Mouse (Mus musculus) lung, embryonic 14.5 days (tissue): ENCODE data around the gene Cacna1i. TPM values are rescaled to one million over a fixed set of nuclear protein-coding genes. Genes with fewer than 3 reads are reported as not detected.
A peak's percentile ranks its signal among the peaks of the same experiment; 100 is the strongest.

ENCODE experiments used
- ATAC-seq: fragments of 200-750 bp; cut with Nextera tagmentation; 2 replicates; pipeline ENCODE4 v1.8.0; 2017; ENCODE audit warnings: mild to moderate bottlenecking, moderate TSS enrichment, moderate library complexity; ENCODE audit not compliant: insufficient read depth
- DNase-seq: peaks from one replicate; pipeline ENCODE4 v3.0.0-alpha.2; 2015
- H3K27ac ChIP-seq: fragments of 300-500 bp; sonication (generic); 2 replicates; pipeline ENCODE4 v1.5.1; 2014; ENCODE audit warnings: low read depth, mild to moderate bottlenecking, moderate library complexity
- H3K27me3 ChIP-seq: fragments of 300-500 bp; sonication (generic); 2 replicates; pipeline ENCODE4 v1.6.1; 2014; ENCODE audit warnings: low read length, control low read depth; ENCODE audit not compliant: insufficient read depth
- H3K36me3 ChIP-seq: fragments of 300-500 bp; sonication (generic); 2 replicates; pipeline ENCODE4 v1.6.1; 2014; ENCODE audit warnings: control low read depth; ENCODE audit not compliant: insufficient read depth
- H3K4me1 ChIP-seq: fragments of 300-500 bp; sonication (generic); 2 replicates; pipeline ENCODE4 v1.6.1; 2014; ENCODE audit warnings: antibody characterized with exemption, control low read depth; ENCODE audit not compliant: insufficient read depth
- H3K4me2 ChIP-seq: fragments of 300-500 bp; sonication (generic); 2 replicates; pipeline ENCODE4 v1.6.1; 2014; ENCODE audit warnings: mild to moderate bottlenecking
- H3K4me3 ChIP-seq: fragments of 300-500 bp; sonication (generic); 2 replicates; pipeline ENCODE4 v1.5.1; 2014; ENCODE audit warnings: low read depth, low read length
- H3K9ac ChIP-seq: fragments of 300-500 bp; sonication (generic); 2 replicates; pipeline ENCODE4 v1.6.1; 2014
- H3K9me3 ChIP-seq: fragments of 300-500 bp; sonication (generic); 2 replicates; pipeline ENCODE4 v1.6.1; 2016; ENCODE audit warnings: low read depth, low read length, control low read depth
- CTCF ChIP-seq: IDR thresholded peaks from 2 replicates; pipeline ENCODE4 v1.5.1; 2016; ENCODE audit warnings: antibody characterized with exemption, low read depth
- WGBS: fragments of 180-500 bp; shearing (Covaris S2); extraction: QIAGEN DNeasy Blood & Tissue Kit; methylation state at CpG from one replicate; pipeline ENCODE4 v1.1.7; 2014; 5-methylcytosine and 5-hydroxymethylcytosine counted together
- polyA plus RNA-seq: library from polyadenylated mRNA; unstranded; fragments of >200 nt; fragmentation: Nextera tagmentation; extraction: Ambion mirVana; gene quantifications from 2 replicates; pipeline ENCODE4 v1.2.1, GENCODE M21; 2014

The Cacna1i gene
- polyA plus RNA-seq, 1 experiment from 2014 or later: not detected

DNA sequence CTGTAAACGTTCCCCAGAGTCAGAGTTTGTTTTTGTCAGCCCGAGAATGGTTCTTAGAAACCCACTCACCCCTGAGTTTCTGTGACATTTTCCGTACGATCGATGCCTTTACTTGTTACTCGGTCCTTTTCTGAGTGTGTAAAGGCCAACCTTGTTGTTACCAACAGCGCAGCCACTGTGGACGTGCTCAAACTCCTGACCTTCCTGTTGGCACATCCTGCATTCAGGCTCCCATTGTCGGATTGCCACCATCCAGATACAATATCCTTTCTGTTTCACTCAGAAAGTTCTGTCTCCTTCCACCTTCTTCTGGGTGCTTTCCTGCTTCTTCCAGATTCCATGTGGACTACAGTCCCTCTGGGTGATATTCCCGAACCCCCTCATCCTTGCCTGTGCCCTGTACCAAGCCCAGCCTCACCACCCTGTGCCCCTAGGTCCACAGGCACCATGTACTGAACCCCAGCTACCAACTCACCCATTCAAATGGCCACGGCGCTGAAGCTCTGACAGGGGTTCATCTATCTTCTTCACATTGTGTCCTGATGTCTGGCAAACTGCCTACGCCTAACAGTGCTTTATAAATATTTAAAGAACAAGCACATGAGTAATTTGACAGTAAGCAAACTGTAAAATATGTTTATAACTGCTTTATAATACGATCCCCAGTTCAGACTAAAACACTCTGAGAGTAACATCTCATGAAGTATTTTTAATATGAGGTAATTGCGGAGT is 159.1 kb downstream of the Cacna1i start:
- Histone ChIP-seq H3K4me2 (no peak overlapping the region), H3K27ac (no peak overlapping the region), H3K9ac (no peak overlapping the region), H3K27me3 (no peaks in the 10 kb centered on the region), H3K9me3 (no peaks in the 10 kb centered on the region), H3K4me1 (no peaks in the 10 kb centered on the region), H3K4me3 (no peak overlapping the region), H3K36me3 (no peaks in the 10 kb centered on the region)
- ATAC-seq (no peak), DNase-seq (peak; percentile 77)
- TF ChIP-seq CTCF: no peak
- 53% methylated on average over 15 of the region's 15 CpGs for WGBS

Other genes with a start within 250 kb of the Cacna1i start
- 14.7 and 14.9 TPM in 2 replicates for gene Syngr1, start 195.9 kb upstream of the Cacna1i start, polyA plus RNA-seq
- 1,315 and 1,365 TPM in 2 replicates for gene Rpl3, start 195.4 kb upstream of the Cacna1i start, polyA plus RNA-seq
- 32.5 and 34.2 TPM in 2 replicates for gene Tab1, start 154.1 kb upstream of the Cacna1i start, polyA plus RNA-seq
- 6.1 and 7.7 TPM in 2 replicates for gene Mgat3, start 113.5 kb upstream of the Cacna1i start, polyA plus RNA-seq
- 31.7 and 32.9 TPM in 2 replicates for gene Mief1, start 53.2 kb upstream of the Cacna1i start, polyA plus RNA-seq
- not detected in 2 replicates for gene AC140267.1, start 51.4 kb upstream of the Cacna1i start, polyA plus RNA-seq
- gene Atf4, start 32.1 kb upstream of the Cacna1i start, polyA plus RNA-seq: 115 and 136 TPM in 2 replicates
- 56.4 and 61.0 TPM in 2 replicates for gene Rps19bp1, start 22.9 kb upstream of the Cacna1i start, polyA plus RNA-seq